Mouse (Mus musculus) inflammation-experienced regulatory T-cells (primary cell): ENCODE measurements around the gene Prss36. TPM values are rescaled to one million over a fixed set of nuclear protein-coding genes. Genes with fewer than 3 reads are reported as not detected.

Experiments
- polyA plus RNA-seq, 2 experiments: library from polyadenylated mRNA; unstranded; fragments of 100-300 nt; shearing (Covaris generic); gene quantifications; one replicate each; pipeline ENCODE4 v1.2.1; 2017

Gene Prss36
- polyA plus RNA-seq: 1 to 10 TPM; 2.9 to 3.4 TPM

DNA sequence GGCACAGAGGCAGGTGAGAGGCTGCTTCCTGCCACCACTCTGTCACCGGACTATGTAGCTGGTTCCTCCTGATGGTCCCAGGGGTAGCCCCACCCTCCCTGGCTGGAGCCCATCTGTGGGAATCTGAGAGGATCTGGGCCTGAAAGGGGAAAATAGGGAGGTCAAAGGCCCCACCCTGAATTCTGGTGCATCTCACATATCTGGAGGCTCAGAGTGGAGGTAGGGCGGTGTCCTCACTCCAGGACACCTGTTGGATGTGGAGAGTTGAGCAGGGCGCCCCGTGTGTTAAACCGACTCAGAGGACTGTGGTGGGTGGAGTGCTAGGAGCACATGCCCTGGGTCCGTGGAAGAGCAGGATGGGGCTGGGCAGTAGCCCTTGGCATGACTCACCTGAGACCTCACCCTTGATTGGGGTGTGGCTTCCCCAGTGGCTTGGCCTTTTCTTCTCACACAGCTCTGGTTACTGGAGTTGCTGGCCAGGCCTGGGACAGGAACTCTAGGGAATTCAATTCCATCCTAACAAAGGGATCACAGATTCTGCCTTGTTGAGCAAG is at the start of gene Prss36:
Gene Prss36 (minus strand): TSS at position 256 of the 554 bp plus-strand sequence.

DNA sequence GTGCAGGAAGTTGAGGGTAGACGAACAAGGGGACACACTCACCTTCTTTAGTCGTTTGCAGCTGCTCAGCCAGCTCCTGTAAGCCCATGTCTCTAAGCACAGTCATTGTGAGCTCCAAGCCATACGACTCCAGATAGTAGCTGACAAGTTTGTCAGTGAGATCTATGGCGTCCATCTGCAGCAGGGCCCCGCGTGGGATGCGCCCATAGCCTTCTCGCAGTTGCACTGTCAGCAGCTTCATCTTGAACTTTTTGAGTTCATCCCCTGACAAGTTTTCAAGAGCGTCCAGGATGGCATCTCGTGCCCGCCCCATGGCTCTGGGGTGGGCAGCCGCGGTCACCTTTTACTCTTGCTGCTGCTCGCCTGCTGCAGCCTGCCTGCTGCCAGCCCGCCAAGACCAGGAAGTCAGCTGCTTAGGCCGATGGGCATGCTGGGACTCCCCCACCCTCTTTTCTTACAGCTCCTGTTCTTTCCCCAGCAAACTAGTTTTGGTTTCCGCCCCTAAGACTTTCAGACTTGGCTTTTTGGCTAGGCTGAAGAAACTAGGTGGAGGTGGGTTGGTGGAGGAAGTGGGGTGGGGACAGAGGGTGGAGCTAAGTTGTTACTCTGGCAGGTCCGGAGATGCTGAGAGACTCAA is 46.9 kb upstream of the Prss36 start, which contains the start of gene Pycard:
Gene Pycard (minus strand): TSS at position 527 of the 637 bp plus-strand sequence.

DNA sequence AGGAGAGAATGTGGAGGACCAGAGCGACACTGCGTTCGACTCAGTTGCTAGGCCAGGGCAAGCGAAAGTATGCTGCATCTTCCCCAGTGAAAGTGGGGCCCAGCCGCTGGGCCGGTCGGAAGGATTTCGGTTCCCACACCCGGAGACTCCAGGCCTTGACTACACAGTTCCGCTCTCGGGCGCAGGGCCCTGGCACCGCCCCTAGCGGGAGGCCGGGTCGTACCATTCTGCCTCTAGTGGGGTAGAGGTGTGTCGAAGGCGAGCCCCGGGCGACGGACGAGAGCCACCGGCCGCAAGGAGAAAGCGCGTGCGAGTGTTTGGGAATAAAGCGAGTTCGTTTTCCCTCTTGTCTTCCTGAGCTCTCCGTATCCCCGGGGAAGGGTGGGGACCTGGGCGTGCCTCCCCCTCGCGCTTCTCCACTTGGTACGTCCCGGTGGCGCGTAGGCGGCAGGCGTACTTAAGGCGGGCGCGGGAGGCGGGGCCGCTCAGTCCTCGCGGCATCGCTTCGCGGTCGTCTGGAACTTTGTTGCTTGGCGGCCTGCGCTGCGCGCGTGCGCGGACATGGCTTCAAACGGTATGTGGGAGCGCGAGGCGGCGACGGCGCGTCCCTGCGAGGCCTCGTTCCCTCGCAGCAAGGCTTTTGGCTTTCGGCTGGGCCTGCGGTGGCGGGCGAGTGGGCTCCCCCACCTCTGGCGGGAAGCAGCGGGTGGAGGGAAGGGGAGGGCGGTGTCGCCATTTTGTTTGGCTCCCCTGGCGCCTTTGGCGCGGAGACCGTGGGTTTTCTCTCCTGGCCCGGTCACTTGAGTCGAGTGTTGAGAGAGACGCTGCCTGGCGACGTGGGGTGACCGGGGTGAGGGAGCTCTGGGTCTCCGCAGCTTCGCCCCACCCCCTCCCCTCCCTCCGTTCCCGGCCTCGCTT is 20.7 kb upstream of the Prss36 start, which contains the start of gene Fus:
Gene Fus (plus strand): TSS at position 454 of the 918 bp plus-strand sequence.

DNA sequence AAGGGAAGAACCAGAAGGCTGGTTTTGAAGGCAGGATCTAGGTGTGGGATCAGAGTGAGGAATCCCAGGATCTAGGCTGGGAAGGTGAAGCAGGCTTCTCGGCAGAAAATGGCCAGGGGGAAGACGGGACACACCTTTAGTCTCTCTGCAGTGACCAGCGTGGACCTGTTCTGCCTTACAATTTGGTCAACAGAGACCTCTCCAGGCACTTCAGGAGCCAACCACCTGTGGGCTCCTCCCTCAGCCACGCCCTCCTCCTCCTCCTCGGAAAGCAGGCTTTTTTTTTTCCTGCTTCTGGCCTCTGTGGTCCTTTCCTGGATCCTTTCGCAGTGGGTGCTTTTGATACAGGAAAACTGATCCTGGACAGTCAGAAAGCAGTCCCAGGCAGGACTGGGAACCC is 16.6 kb downstream of the Prss36 start, which contains the start of gene Prss8:
Gene Prss8 (minus strand): TSS at position 182 of the 400 bp plus-strand sequence.

DNA sequence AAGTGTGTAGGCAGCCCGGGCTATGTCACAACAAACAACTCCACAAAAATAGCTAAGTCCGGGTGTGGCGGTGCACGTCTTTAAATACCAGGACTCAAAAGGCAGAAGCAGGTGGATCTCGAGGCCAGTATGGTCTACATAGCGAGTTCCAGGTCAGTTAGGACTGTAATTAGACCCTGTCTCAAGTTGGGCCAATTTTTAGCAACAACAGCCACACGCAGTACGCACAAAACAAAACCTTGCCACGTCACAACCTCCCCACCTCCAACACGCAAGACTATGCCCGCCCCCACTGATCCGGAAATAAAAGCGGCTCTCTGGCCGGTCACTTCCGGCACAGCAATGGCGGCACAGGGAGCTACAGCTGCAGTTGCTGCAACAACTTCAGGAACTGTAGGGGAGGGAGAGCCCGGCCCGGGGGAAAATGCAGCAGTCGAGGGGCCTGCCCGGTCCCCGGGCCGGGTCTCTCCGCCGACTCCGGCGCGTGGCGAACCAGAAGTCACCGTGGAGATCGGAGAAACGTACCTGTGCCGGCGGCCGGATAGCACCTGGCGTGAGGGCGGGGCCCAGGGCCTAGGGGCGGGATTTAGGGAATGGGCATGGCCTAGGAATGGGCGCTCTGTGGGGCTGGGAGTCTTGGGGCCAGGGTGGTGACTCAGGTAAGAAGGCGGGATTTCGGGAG is 34.2 kb downstream of the Prss36 start, which contains the start of gene Kat8:
Gene Kat8 (plus strand): TSS at position 327 of the 682 bp plus-strand sequence.

DNA sequence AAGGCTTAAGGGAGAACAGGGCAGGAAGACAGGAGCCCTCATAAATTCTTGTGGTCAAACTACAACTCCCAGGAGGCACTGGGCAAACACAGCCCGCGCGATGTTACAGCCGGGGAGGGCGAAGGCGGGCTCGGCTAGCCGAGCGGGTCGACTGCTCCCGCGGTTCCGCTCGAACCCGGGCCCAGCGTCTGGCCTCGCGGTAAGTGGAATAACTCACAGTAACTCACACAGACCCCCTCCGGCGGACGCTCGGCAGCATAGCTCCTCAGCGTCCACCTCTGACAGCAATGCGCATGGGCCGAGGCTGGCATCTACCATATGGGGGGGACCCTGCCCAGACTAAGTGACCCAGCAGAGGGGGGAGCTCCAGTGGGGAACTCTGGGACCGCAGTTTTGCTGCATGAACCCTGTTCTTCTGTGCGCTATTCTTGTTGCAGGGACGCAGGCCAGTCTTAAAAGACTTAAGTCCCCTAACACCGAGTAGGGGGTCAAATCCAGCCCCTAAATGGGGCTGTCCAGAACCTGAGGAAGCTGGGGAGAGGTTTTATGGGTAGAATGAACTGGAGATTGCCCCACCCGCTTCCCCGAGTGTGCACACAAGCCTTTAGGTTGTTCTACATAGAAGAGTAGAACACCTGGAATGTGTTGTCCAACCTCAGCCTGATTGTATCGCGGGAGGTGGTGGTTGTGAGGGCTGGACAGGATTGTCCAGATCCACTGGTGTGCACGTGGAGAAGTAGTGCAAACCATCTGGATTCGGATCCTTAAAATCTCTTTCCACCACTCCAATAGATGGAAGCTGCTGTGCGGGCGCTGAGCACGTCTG is 42.3 kb downstream of the Prss36 start, which contains the start of gene Bckdk:
Gene Bckdk (plus strand): TSS at position 112 of the 826 bp plus-strand sequence.

DNA sequence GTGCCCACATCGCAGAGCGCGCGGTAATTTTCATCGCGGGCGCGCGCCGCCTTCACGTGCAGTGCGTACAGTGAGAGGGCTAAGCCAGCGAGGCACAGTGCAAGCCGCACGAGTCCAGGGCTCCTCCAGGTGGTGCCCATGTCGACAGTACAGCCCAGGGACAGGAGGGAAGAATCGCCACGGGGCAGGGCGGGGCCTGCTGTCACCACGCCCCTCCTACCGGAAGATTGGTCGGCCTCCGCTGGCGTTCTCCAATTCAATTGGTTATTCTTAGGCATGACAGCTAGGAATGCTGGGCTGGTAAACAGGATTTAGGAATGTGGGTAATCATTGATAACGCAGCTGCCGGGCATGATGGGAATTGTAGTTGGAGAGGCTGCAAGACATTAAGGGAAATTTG is 51.1 kb downstream of the Prss36 start, which contains the start of the genes Gm21974 and Vkorc1:
Gene Gm21974 (minus strand): TSS at position 13 of the 400 bp plus-strand sequence.
Gene Vkorc1 (minus strand): TSS at position 176 of the 400 bp plus-strand sequence.

DNA sequence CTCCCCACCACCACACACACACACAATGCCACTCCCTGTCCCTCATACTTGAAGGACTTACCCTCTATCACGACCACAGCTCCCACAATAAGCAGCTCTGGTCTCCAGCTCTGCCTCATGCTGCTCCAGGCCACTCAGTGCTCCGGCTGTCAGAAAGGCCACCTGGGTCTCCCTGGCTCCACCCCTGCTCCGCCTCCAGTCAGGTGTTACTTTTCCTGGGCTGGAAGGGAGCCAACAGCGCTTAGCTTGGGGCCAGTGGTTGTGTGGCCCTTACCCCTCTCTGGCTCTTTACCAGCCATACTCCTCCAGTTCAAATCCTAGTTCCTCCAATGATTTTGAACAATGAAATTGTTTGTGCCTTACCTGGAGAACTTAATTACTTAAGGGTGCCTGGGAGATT is 55.7 kb downstream of the Prss36 start, which contains the start of gene Prss53:
Gene Prss53 (minus strand): TSS at position 173 of the 400 bp plus-strand sequence.

Other genes with a start within 250 kb of the Prss36 start
- gene Bcl7c, start 237.8 kb downstream of the Prss36 start, polyA plus RNA-seq: 10 to 100 TPM; 79.5 to 92.8 TPM
- under 1 TPM in 1 of 2 experiments, not detected in 1; 0.19 TPM for gene Ctf1, start 234.0 kb downstream of the Prss36 start, polyA plus RNA-seq
- under 1 TPM in 1 of 2 experiments, not detected in 1; 0.21 TPM for gene Ctf2, start 214.6 kb downstream of the Prss36 start, polyA plus RNA-seq
- gene Fbxl19, start 202.2 kb downstream of the Prss36 start, polyA plus RNA-seq: 1 to 10 TPM in 1 of 2 experiments, under 1 TPM in 1; 0.80 to 1.0 TPM
- 10 to 100 TPM; 20.0 to 30.8 TPM for gene Orai3, start 176.9 kb downstream of the Prss36 start, polyA plus RNA-seq
- 1 to 10 TPM; 3.8 to 6.5 TPM for gene Setd1a, start 170.1 kb downstream of the Prss36 start, polyA plus RNA-seq
- not detected for gene Gm49388, start 161.1 kb downstream of the Prss36 start, polyA plus RNA-seq
- 1 to 10 TPM; 1.6 to 6.7 TPM for gene Hsd3b7, start 146.1 kb downstream of the Prss36 start, polyA plus RNA-seq
- gene Stx4a, start 122.4 kb downstream of the Prss36 start, polyA plus RNA-seq: 100 to 1,000 TPM; 147 to 189 TPM
- under 1 TPM; 0.51 to 0.56 TPM for gene Stx1b, start 122.2 kb downstream of the Prss36 start, polyA plus RNA-seq
- 10 to 100 TPM; 43.6 to 44.7 TPM for gene Zfp646, start 70.5 kb downstream of the Prss36 start, polyA plus RNA-seq
- gene Zfp668, start 69.9 kb downstream of the Prss36 start, polyA plus RNA-seq: 10 to 100 TPM; 13.1 to 20.9 TPM
- gene Prss53, start 55.8 kb downstream of the Prss36 start, polyA plus RNA-seq: 1 to 10 TPM; 1.1 to 2.5 TPM
- gene Gm21974, start 51.3 kb downstream of the Prss36 start, polyA plus RNA-seq: not detected
- 10 to 100 TPM; 43.9 to 54.4 TPM for gene Vkorc1, start 51.1 kb downstream of the Prss36 start, polyA plus RNA-seq
- 10 to 100 TPM; 50.0 to 58.9 TPM for gene Bckdk, start 42.6 kb downstream of the Prss36 start, polyA plus RNA-seq
- 10 to 100 TPM; 37.9 to 46.2 TPM for gene Kat8, start 34.2 kb downstream of the Prss36 start, polyA plus RNA-seq
- 1 to 10 TPM in 1 of 2 experiments, under 1 TPM in 1; 0.76 to 1.9 TPM for gene Prss8, start 16.6 kb downstream of the Prss36 start, polyA plus RNA-seq
- gene Fus, start 20.7 kb upstream of the Prss36 start, polyA plus RNA-seq: 100 to 1,000 TPM; 120 to 128 TPM
- 100 to 1,000 TPM; 256 to 301 TPM for gene Pycard, start 47.1 kb upstream of the Prss36 start, polyA plus RNA-seq
- not detected for gene Trim72, start 57.2 kb upstream of the Prss36 start, polyA plus RNA-seq
- under 1 TPM; 0.22 to 0.40 TPM for gene Itgam, start 115.9 kb upstream of the Prss36 start, polyA plus RNA-seq
- gene Gm49368, start 116.0 kb upstream of the Prss36 start, polyA plus RNA-seq: 1 to 10 TPM in 1 of 2 experiments, under 1 TPM in 1; 0.37 to 1.4 TPM
- gene Itgax, start 182.8 kb upstream of the Prss36 start, polyA plus RNA-seq: under 1 TPM in 1 of 2 experiments, not detected in 1; 0.04 TPM
- gene Itgad, start 207.7 kb upstream of the Prss36 start, polyA plus RNA-seq: 1 to 10 TPM in 1 of 2 experiments, not detected in 1; 2.8 TPM